20 mouse cellular contexts compared by ENCODE assay signal in genomic region chr9:49452396-49452795, GRCm38 (mm10). TPM values are rescaled to one million over a fixed set of nuclear protein-coding genes. Genes with fewer than 3 reads are reported as not detected.
"Had no signal": no experiment of that assay in that cellular context is flagged by ENCODE, and none has a peak within 500 bp of the region (broad histone marks: within the 10 kb centered on the region; RNA-seq: fewer than 3 reads in every experiment).

No protein-coding gene starts in this region.

- H3K27me3 ChIP-seq: neural tube, embryonic 12.5 days; neural tube, embryonic 13.5 days; neural tube, embryonic 15.5 days; stomach, embryonic 15.5 days had no signal

- H3K27ac ChIP-seq: neural tube, embryonic 12.5 days; neural tube, embryonic 13.5 days; neural tube, embryonic 15.5 days; stomach, embryonic 15.5 days; stomach, postnatal 0 days had no signal

- H3K4me1 ChIP-seq: neural tube, embryonic 12.5 days; neural tube, embryonic 13.5 days; neural tube, embryonic 15.5 days; stomach, embryonic 15.5 days had no signal

- H3K4me3 ChIP-seq: neural tube, embryonic 12.5 days; neural tube, embryonic 13.5 days; neural tube, embryonic 15.5 days; stomach, embryonic 15.5 days had no signal

- H3K36me3 ChIP-seq: neural tube, embryonic 12.5 days; neural tube, embryonic 13.5 days; neural tube, embryonic 15.5 days; stomach, embryonic 15.5 days had no signal

- DNase-seq: retina, postnatal 1 day; right cerebral cortex, adult 18-20 months; right cerebral cortex, postnatal 14 days; right cerebral cortex, postnatal 25 days; right cerebral cortex, postnatal 4 days; spleen, adult 18-20 months; thymus, adult 18-20 months; thymus, adult 2 months; thymus, postnatal 14 days; thymus, postnatal 25 days; thymus, postnatal 36 days; thymus, postnatal 4 days had no signal

RNA-seq across cellular contexts. Expression of gene Ankk1, which starts 25.6 kb away (rescaled TPM):
- polyA plus RNA-seq: neural tube, embryonic 11.5 days; neural tube, embryonic 12.5 days; neural tube, embryonic 13.5 days; neural tube, embryonic 15.5 days; small intestine, adult 2 months; spleen, adult 2 months had no signal
